Mouse (Mus musculus) ES-Bruce4 (cell line): Measurements from ENCODE around the gene Gm12695.

Experiments used
- CTCF ChIP-seq: IDR thresholded peaks from one replicate; pipeline ENCODE4 v1.8.1; 2011; ENCODE audit warnings: low read depth, low read length
- EP300 ChIP-seq: IDR thresholded peaks from 2 replicates; pipeline ENCODE4 v1.6.1; 2011; ENCODE audit warnings: low read depth, low read length; ENCODE audit not compliant: insufficient read depth
- POLR2A ChIP-seq: IDR thresholded peaks from one replicate; pipeline ENCODE4 v1.8.1; 2011; ENCODE audit warnings: low read length; ENCODE audit not compliant: insufficient read depth

GRCm38 (mm10) chr4:96680966-96681365, 104.0 kb downstream of the Gm12695 start:
- no peak for TF ChIP-seq POLR2A
- TF ChIP-seq CTCF = no peak
- no peak for TF ChIP-seq EP300
